9 mouse cellular contexts compared by ENCODE assay signal in the genomic region with DNA sequence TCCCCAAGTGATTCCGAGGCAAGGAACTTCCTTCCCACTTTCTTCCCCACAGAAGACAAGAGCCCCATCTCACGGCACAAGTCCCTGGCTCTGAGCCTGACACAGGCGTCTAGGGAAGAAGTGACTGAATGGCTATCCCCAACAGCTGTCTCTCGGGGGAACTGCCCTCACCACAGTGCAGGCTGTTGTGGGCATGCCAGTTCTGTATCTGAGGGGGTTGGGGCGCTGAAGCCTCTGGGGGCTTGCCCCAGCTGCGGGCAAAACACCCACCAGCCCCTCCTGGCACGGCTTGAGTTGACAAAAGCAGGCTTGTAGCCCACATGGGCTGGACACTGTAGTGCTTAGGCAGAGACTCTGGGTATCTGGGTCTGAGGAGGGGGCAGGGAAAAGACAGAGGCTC. TPM values are rescaled to one million over a fixed set of nuclear protein-coding genes. Genes with fewer than 3 reads are reported as not detected.
DNase-seq lines count a peak whose midpoint lies in the region; ATAC-seq and TF ChIP-seq lines count a peak whose summit lies in the region.
"Had no signal": no experiment of that assay in that cellular context is flagged by ENCODE, and none has a peak within 500 bp of the region (broad histone marks: within the 10 kb centered on the region; RNA-seq: fewer than 3 reads in every experiment).

No protein-coding gene starts in this region.

- H3K4me2 ChIP-seq in lung, embryonic 15.5 days = no peak overlapping the region
- no peak overlapping the region for H3K4me2 ChIP-seq in forebrain, postnatal 0 days (ENCODE audit: low read depth)

- H3K9me3 ChIP-seq in lung, embryonic 15.5 days = no peaks in the 10 kb centered on the region
- no peaks in the 10 kb centered on the region for H3K9me3 ChIP-seq in forebrain, postnatal 0 days (ENCODE audit: low read length)

- TF ChIP-seq CTCF in forebrain, postnatal 0 days (IDR thresholded peaks at IDR 0.05; ENCODE audit: low read depth) = no peak

- no peak overlapping the region for H3K9ac ChIP-seq in lung, embryonic 15.5 days
- no peak overlapping the region for H3K9ac ChIP-seq in forebrain, postnatal 0 days

- H3K27ac ChIP-seq in lung, embryonic 15.5 days = peak overlapping the region; percentile 49
- 0 out of 2 replicates have a peak overlapping the region, but pooled peaks have one; percentile 45 for H3K27ac ChIP-seq in forebrain, postnatal 0 days (ENCODE audit: low read depth, low read length)

- H3K27me3 ChIP-seq in lung, embryonic 15.5 days = no peaks in the 10 kb centered on the region
- no peaks in the 10 kb centered on the region for H3K27me3 ChIP-seq in forebrain, postnatal 0 days (ENCODE audit: insufficient read depth, low read length)

- peaks cover 84% of the 10 kb centered on the region for H3K4me1 ChIP-seq in lung, embryonic 15.5 days
- peaks cover 19% of the 10 kb centered on the region for H3K4me1 ChIP-seq in forebrain, postnatal 0 days (ENCODE audit: insufficient read depth)

- peaks cover 7% of the 10 kb centered on the region; the same call in 1 of the 2 replicates for H3K36me3 ChIP-seq in lung, embryonic 15.5 days
- H3K36me3 ChIP-seq in forebrain, postnatal 0 days (ENCODE audit: insufficient read depth) = peaks cover 16% of the 10 kb centered on the region; the same call in 1 of the 2 replicates

- peak; percentile 67 for DNase-seq in cerebellum, adult 11-12 months
- no peak for DNase-seq in cerebellum, postnatal 4 days (ENCODE audit: low spot score in 2 of 2)
- DNase-seq in lung, postnatal 25 days (ENCODE audit: low spot score) = no peak
- peak; percentile 43 for DNase-seq in forebrain, postnatal 0 days
- no peak for DNase-seq in gastrocnemius, postnatal 25 days
- no peak for DNase-seq in urinary bladder, adult 18-20 months (ENCODE audit: low spot score in 2 of 2)

- 40% methylated on average over 7 of the region's 7 CpGs for WGBS in lung, embryonic 15.5 days
- 35% methylated on average over 7 of the region's 7 CpGs for WGBS in forebrain, postnatal 0 days

- H3K4me3 ChIP-seq in lung, embryonic 15.5 days = no peak overlapping the region
- no peak overlapping the region for H3K4me3 ChIP-seq in forebrain, postnatal 0 days (ENCODE audit: low read depth, low read length)

- no peak for ATAC-seq in lung, embryonic 15.5 days (ENCODE audit: borderline replicate concordance, extremely low read depth, low FRiP score, low TSS enrichment)
- ATAC-seq in forebrain, postnatal 0 days = peak; percentile 65
- peak; percentile 34 for ATAC-seq in megakaryocyte, adult 5-6 weeks (ENCODE audit: poor library complexity, severe bottlenecking)

RNA-seq across cellular contexts. Expression of a gene that starts 14.9 kb away (rescaled TPM):
- 4.1 and 5.1 TPM in 2 replicates for polyA plus RNA-seq in lung, embryonic 15.5 days (2015; fragmentation: Nextera tagmentation; extraction: Ambion mirVana)
- 80.5 and 93.7 TPM in 2 replicates for total RNA-seq in forebrain, postnatal 0 days (2014; rRNA removed)
- 3.1 and 3.9 TPM in 2 replicates for polyA plus RNA-seq in forebrain, postnatal 0 days (2015; fragmentation: Nextera tagmentation; extraction: Ambion mirVana)
- total RNA-seq in megakaryocyte, adult 5-6 weeks (2015) = 1.1 and 1.3 TPM in 2 replicates
- total RNA-seq in megakaryocyte, adult 5-6 weeks (2017) = 1.6 and 1.7 TPM in 2 replicates
- 1 to 10 TPM; 4.5 to 5.0 TPM for total RNA-seq in gastrocnemius, postnatal 25 days (2021)

RNA-seq across cellular contexts. Expression of a gene that starts 22.7 kb away (rescaled TPM):
- not detected in 2 replicates for polyA plus RNA-seq in lung, embryonic 15.5 days (2015; fragmentation: Nextera tagmentation; extraction: Ambion mirVana)
- not detected in 2 replicates for total RNA-seq in forebrain, postnatal 0 days (2014; rRNA removed)
- not detected in 2 replicates for polyA plus RNA-seq in forebrain, postnatal 0 days (2015; fragmentation: Nextera tagmentation; extraction: Ambion mirVana)
- not detected in 2 replicates for total RNA-seq in megakaryocyte, adult 5-6 weeks (2015)
- total RNA-seq in megakaryocyte, adult 5-6 weeks (2017) = not detected in 2 replicates
- not detected for total RNA-seq in gastrocnemius, postnatal 25 days (2021)
- total RNA-seq: layer of hippocampus, postnatal 36 days had no signal

RNA-seq across cellular contexts. Expression of a gene that starts 57.2 kb away (rescaled TPM):
- 39.0 and 40.9 TPM in 2 replicates for polyA plus RNA-seq in lung, embryonic 15.5 days (2015; fragmentation: Nextera tagmentation; extraction: Ambion mirVana)
- 8.0 and 12.2 TPM in 2 replicates for total RNA-seq in forebrain, postnatal 0 days (2014; rRNA removed)
- polyA plus RNA-seq in forebrain, postnatal 0 days (2015; fragmentation: Nextera tagmentation; extraction: Ambion mirVana) = 9.3 and 10.0 TPM in 2 replicates
- total RNA-seq in megakaryocyte, adult 5-6 weeks (2015) = 13.3 and 14.6 TPM in 2 replicates
- total RNA-seq in megakaryocyte, adult 5-6 weeks (2017) = 36.4 and 47.0 TPM in 2 replicates
- total RNA-seq in gastrocnemius, postnatal 25 days (2021) = 1 to 10 TPM; 1.2 to 1.9 TPM

Comparison
In these comparisons a context has a peak if more than half of its experiments do, and no peak if none do; other contexts are left out.
1. DNase-seq: peak in cerebellum, adult 11-12 months (single experiment) and forebrain, postnatal 0 days (single experiment); none in cerebellum, postnatal 4 days (0 of 2), lung, postnatal 25 days (single experiment), gastrocnemius, postnatal 25 days (single experiment) and urinary bladder, adult 18-20 months (0 of 2).
2. RNA of a gene that starts 14.9 kb away (total RNA-seq): 80.5 to 93.7 TPM in forebrain, postnatal 0 days; 4.5 to 5.0 TPM in gastrocnemius, postnatal 25 days and 1.1 to 1.7 TPM in megakaryocyte, adult 5-6 weeks; every median in the first group is over 10 times any median in the second.